Mouse (Mus musculus): ENCODE measurements at regions not wholly inside any gene's neighbourhood (a gene's known extent, or its start where the extent isn't known, plus 50 kb on each side); places are given as distances from the start of the nearest gene placed in this dataset.
A peak's percentile ranks its signal among the peaks of the same experiment; 100 is the strongest.

GRCm38 (mm10) chr4:125765171-125765570, 259.2 kb upstream of the Csf3r start:
- Histone ChIP-seq H3K4me1 (replicated peaks) (0 out of 2 replicates have a peak, but pooled peaks cover 2% of the 10 kb centered on the region), H3K27ac (no peak overlapping the region), H3K9me3 (0 out of 2 replicates have a peak, but pooled peaks cover 4% of the 10 kb centered on the region), H3K27me3 (ENCODE audit: insufficient read depth, poor library complexity, severe bottlenecking) (no peaks in the 10 kb centered on the region), H3K4me3 (no peak overlapping the region), H3K36me3 (no peaks in the 10 kb centered on the region)
- DNase-seq (ENCODE audit: low spot score) = no peak
- 87% methylated on average over 8 of the region's 8 CpGs for WGBS

GRCm38 (mm10) chr4:125777126-125777525, 247.2 kb upstream of the Csf3r start:
- H3K9me3 ChIP-seq = no peaks in the 10 kb centered on the region
- WGBS = 89% methylated on average over 4 of the region's 4 CpGs
- H3K4me1 ChIP-seq (replicated peaks) = peaks cover 35% of the 10 kb centered on the region
- DNase-seq (ENCODE audit: low spot score) = no peak
- H3K4me3 ChIP-seq = no peak overlapping the region
- peaks cover 24% of the 10 kb centered on the region for H3K27me3 ChIP-seq (ENCODE audit: insufficient read depth, poor library complexity, severe bottlenecking)
- no peaks in the 10 kb centered on the region for H3K36me3 ChIP-seq
- H3K27ac ChIP-seq = peak overlapping the region; percentile 54; the same call in 1 of the 2 replicates

- peaks cover 37% of the 10 kb centered on the region for H3K27me3 ChIP-seq (ENCODE audit: insufficient read depth, poor library complexity, severe bottlenecking)
- DNase-seq (ENCODE audit: low spot score) = peak; percentile 52
- H3K36me3 ChIP-seq = no peaks in the 10 kb centered on the region
- H3K4me3 ChIP-seq = no peak overlapping the region
- H3K27ac ChIP-seq = peak overlapping the region; percentile 79
- WGBS = 8% methylated on average over 4 of the region's 4 CpGs
- peaks cover 46% of the 10 kb centered on the region for H3K4me1 ChIP-seq (replicated peaks)
- H3K9me3 ChIP-seq = no peaks in the 10 kb centered on the region
Measured at GRCm38 (mm10) chr4:125780113-125780512, 244.2 kb upstream of the Csf3r start.

- peak; percentile 55 for DNase-seq (ENCODE audit: low spot score)
Measured at GRCm38 (mm10) chr4:125780921-125781487, 243.3 kb upstream of the Csf3r start.

GRCm38 (mm10) chr4:125782346-125782745, 242.0 kb upstream of the Csf3r start:
- Histone ChIP-seq H3K4me1 (replicated peaks) (peaks cover 55% of the 10 kb centered on the region), H3K27me3 (ENCODE audit: insufficient read depth, poor library complexity, severe bottlenecking) (peaks cover 39% of the 10 kb centered on the region), H3K4me3 (no peak overlapping the region), H3K36me3 (no peaks in the 10 kb centered on the region), H3K9me3 (no peaks in the 10 kb centered on the region), H3K27ac (no peak overlapping the region)
- 82% methylated on average over 3 of the region's 3 CpGs for WGBS
- no peak for DNase-seq (ENCODE audit: low spot score)

More at GRCm38 (mm10) chr4:125780921-125781487, 243.3 kb upstream of the Csf3r start:
- Histone ChIP-seq H3K36me3 (no peaks in the 10 kb centered on the region), H3K4me3 (peak overlapping the region; percentile 12; the same call in 1 of the 2 replicates), H3K27ac (peak overlapping the region; percentile 79), H3K27me3 (ENCODE audit: insufficient read depth, poor library complexity, severe bottlenecking) (peaks cover 43% of the 10 kb centered on the region), H3K4me1 (replicated peaks) (peaks cover 54% of the 10 kb centered on the region), H3K9me3 (no peaks in the 10 kb centered on the region)
- WGBS = 6% methylated on average over 12 of the region's 12 CpGs

- Histone ChIP-seq H3K27ac (peak overlapping the region; percentile 40; the same call in 1 of the 2 replicates), H3K4me1 (replicated peaks) (peaks cover 32% of the 10 kb centered on the region), H3K36me3 (no peaks in the 10 kb centered on the region), H3K9me3 (no peaks in the 10 kb centered on the region), H3K27me3 (ENCODE audit: insufficient read depth, poor library complexity, severe bottlenecking) (peaks cover 29% of the 10 kb centered on the region), H3K4me3 (no peak overlapping the region)
- DNase-seq (ENCODE audit: low spot score) = no peak
- 20% methylated on average over 3 of the region's 3 CpGs for WGBS
Measured at GRCm38 (mm10) chr4:125786083-125786482, 238.3 kb upstream of the Csf3r start.

- Histone ChIP-seq H3K27ac (no peak overlapping the region), H3K36me3 (no peaks in the 10 kb centered on the region), H3K27me3 (ENCODE audit: insufficient read depth, poor library complexity, severe bottlenecking) (no peaks in the 10 kb centered on the region), H3K9me3 (peaks cover 7% of the 10 kb centered on the region; the same call in 1 of the 2 replicates), H3K4me3 (no peak overlapping the region), H3K4me1 (replicated peaks) (no peaks in the 10 kb centered on the region)
- no peak for DNase-seq (ENCODE audit: low spot score)
- 85% methylated on average over 4 of the region's 4 CpGs for WGBS
Measured at GRCm38 (mm10) chr4:125794679-125795078, 229.7 kb upstream of the Csf3r start.

- no peak for DNase-seq (ENCODE audit: low spot score)
- Histone ChIP-seq H3K27me3 (ENCODE audit: insufficient read depth, poor library complexity, severe bottlenecking) (no peaks in the 10 kb centered on the region), H3K36me3 (no peaks in the 10 kb centered on the region), H3K4me3 (no peak overlapping the region), H3K27ac (no peak overlapping the region), H3K9me3 (peaks cover 2% of the 10 kb centered on the region; the same call in 1 of the 2 replicates), H3K4me1 (replicated peaks) (peaks cover 16% of the 10 kb centered on the region; the same call in 1 of the 2 replicates)
- 91% methylated on average over 4 of the region's 4 CpGs for WGBS
Measured at GRCm38 (mm10) chr4:125807923-125808322, 216.4 kb upstream of the Csf3r start.

- DNase-seq (ENCODE audit: low spot score) = no peak
- Histone ChIP-seq H3K9me3 (peaks cover 2% of the 10 kb centered on the region; the same call in 1 of the 2 replicates), H3K4me1 (replicated peaks) (peaks cover 16% of the 10 kb centered on the region; the same call in 1 of the 2 replicates), H3K36me3 (no peaks in the 10 kb centered on the region), H3K27me3 (ENCODE audit: insufficient read depth, poor library complexity, severe bottlenecking) (no peaks in the 10 kb centered on the region; the same call in 1 of the 2 replicates), H3K4me3 (no peak overlapping the region), H3K27ac (no peak overlapping the region)
- 33% methylated on average over 9 of the region's 9 CpGs for WGBS
Measured at GRCm38 (mm10) chr4:125809446-125810108, 214.8 kb upstream of the Csf3r start.

GRCm38 (mm10) chr4:125810247-125810646, 214.1 kb upstream of the Csf3r start:
- WGBS = 70% methylated on average over 8 of the region's 8 CpGs
- no peak for DNase-seq (ENCODE audit: low spot score)
- H3K4me1 ChIP-seq (replicated peaks) = peaks cover 18% of the 10 kb centered on the region; the same call in 1 of the 2 replicates
- H3K27me3 ChIP-seq (ENCODE audit: insufficient read depth, poor library complexity, severe bottlenecking) = no peaks in the 10 kb centered on the region; the same call in 1 of the 2 replicates
- H3K9me3 ChIP-seq = peaks cover 2% of the 10 kb centered on the region; the same call in 1 of the 2 replicates
- no peak overlapping the region for H3K27ac ChIP-seq
- H3K4me3 ChIP-seq = no peak overlapping the region
- H3K36me3 ChIP-seq = no peaks in the 10 kb centered on the region

- DNase-seq (ENCODE audit: low spot score) = no peak
- WGBS = 92% methylated on average over 12 of the region's 12 CpGs
- no peaks in the 10 kb centered on the region for H3K9me3 ChIP-seq
- H3K36me3 ChIP-seq = no peaks in the 10 kb centered on the region
- no peak overlapping the region for H3K4me3 ChIP-seq
- H3K27me3 ChIP-seq (ENCODE audit: insufficient read depth, poor library complexity, severe bottlenecking) = peaks cover 10% of the 10 kb centered on the region; the same call in 1 of the 2 replicates
- no peak overlapping the region for H3K27ac ChIP-seq
- H3K4me1 ChIP-seq (replicated peaks) = peaks cover 26% of the 10 kb centered on the region; the same call in 1 of the 2 replicates
Measured at GRCm38 (mm10) chr4:125814311-125814710, 210.0 kb upstream of the Csf3r start.

GRCm38 (mm10) chr4:125815276-125815675, 209.1 kb upstream of the Csf3r start:
- Histone ChIP-seq H3K27me3 (ENCODE audit: insufficient read depth, poor library complexity, severe bottlenecking) (peaks cover 10% of the 10 kb centered on the region; the same call in 1 of the 2 replicates), H3K4me1 (replicated peaks) (peaks cover 22% of the 10 kb centered on the region; the same call in 1 of the 2 replicates), H3K9me3 (no peaks in the 10 kb centered on the region), H3K27ac (no peak overlapping the region), H3K36me3 (no peaks in the 10 kb centered on the region), H3K4me3 (no peak overlapping the region)
- DNase-seq (ENCODE audit: low spot score) = no peak
- 67% methylated on average over 3 of the region's 3 CpGs for WGBS

- Histone ChIP-seq H3K9me3 (no peaks in the 10 kb centered on the region), H3K27ac (no peak overlapping the region), H3K4me1 (replicated peaks) (peaks cover 3% of the 10 kb centered on the region; the same call in 1 of the 2 replicates), H3K36me3 (no peaks in the 10 kb centered on the region), H3K4me3 (no peak overlapping the region), H3K27me3 (ENCODE audit: insufficient read depth, poor library complexity, severe bottlenecking) (no peaks in the 10 kb centered on the region)
- no peak for DNase-seq (ENCODE audit: low spot score)
- WGBS = 67% methylated on average over 3 of the region's 3 CpGs
Measured at GRCm38 (mm10) chr4:125824525-125824924, 199.8 kb upstream of the Csf3r start.
